Mouse (Mus musculus) urinary bladder, adult 18-20 months (tissue): Measurements from ENCODE around the gene Gm4744.
"Not testable (repeated sequence)": the region's sequence is repeated elsewhere in the genome, so short reads cannot be mapped to it uniquely, and the experiment has no call there.

Source experiments
- DNase-seq, 2 experiments: peaks; one replicate each; pipeline ENCODE4 v3.0.0; 2022; ENCODE audit warnings: low spot score in 2 of 2, mixed read lengths in 2 of 2

Gm4744 gene

DNA sequence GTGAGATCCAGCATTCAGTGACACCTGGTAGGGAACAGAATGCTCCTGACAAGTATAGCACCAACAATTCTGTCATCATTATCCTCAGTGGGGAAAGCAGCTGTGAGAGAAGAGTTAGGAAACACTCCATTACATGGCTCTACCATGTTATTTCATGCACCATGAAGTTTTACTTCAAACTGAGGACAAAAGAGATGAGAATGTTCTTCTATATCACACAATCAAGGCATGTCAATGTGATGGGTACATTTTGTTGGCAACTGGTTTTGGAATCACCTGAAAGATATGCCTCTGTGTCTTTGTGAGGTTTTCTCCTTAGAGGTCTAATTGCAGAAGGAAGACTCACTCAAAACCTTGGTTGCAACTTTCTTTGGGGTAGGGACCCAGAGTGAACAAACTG lies at the start of gene Gm4744:
Gm4744 (minus strand) TSS at position 101 of the 400 bp plus-strand sequence.
- no peak for DNase-seq

DNA sequence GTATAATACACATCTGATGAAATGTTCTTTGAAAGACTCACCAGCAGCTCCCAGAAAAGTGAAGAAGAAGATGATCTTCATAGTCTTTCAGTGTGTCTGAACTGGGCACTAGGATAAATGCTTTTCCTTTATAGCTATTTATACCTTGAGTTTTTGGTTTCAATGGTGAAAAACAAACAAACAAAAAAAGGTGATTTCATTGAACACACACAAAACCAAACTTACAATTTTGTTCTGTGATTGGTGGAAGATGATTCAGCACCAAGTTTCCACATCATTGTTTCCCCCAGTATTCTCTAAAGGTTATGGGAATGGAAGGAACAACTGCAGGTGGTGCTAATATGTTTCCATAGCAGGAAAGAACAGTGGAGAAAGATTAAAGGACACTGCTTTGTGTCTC lies 47.7 kb upstream of the Gm4744 start, which contains the start of gene Gm2663:
Gm2663 (minus strand) TSS at position 101 of the 400 bp plus-strand sequence.
- not testable (repeated sequence) for DNase-seq

DNA sequence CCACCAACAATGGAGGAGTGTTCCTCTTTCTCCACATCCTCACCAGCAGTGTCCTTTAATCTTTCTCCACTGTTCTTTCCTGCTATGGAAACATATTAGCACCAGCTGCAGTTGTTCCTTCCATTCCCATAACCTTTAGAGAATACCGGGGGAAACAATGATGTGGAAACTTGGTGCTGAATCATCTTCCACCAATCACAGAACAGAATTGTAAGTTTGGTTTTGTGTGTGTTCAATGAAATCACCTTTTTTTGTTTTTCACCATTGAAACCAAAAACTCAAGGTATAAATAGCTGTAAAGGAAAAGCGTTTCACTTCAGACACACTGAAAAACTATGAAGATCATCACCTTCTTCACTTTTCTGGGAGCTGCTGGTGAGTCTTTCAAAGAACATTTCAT lies 12.8 kb upstream of the Gm4744 start, which contains the start of gene 1810009J06Rik:
1810009J06Rik (plus strand) TSS at position 301 of the 400 bp plus-strand sequence.
- DNase-seq: not testable (repeated sequence)

DNA sequence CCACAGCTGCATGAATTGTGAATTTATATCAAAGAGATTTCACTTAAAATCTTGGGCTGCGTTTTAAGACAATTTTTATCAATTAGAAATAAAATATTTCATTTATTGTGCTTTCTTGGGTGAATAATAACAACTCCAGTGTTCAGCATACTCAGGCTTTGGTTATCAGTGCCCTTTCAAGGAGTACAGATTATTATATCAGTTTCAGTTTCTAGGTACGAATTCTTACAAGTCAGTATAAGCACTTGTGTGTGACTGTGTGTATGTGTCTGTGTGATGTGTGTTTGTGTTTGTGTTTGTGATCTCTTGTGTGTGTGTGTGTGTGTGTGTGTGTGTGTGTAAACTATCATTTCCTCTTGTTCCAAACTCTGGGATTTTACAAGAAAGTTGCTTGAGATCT lies 2.0 kb upstream of the Gm4744 start:
- DNase-seq: no peak

DNA sequence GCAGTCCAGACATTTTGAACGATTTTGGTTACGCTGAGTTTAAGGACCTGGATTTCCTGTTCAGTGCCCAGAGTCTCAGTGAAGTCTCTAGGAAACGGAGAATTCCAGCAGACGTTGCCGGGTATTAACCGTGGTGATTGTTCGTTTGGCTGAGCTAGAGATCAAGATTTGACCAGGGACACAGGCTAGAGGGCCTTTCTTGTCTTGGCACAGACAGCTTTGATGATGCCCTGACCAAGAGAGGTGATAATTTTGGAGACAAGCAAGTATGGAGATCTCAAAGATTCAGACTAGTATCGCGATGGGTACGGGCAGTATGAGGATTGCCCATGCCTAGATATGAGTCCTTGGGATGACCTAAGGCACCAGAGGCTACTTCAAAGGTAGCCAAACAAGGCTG lies 11.2 kb downstream of the Gm4744 start, which contains the start of gene 1700074P13Rik:
1700074P13Rik (minus strand) TSS at position 101 of the 400 bp plus-strand sequence.
- DNase-seq: no peak

DNA sequence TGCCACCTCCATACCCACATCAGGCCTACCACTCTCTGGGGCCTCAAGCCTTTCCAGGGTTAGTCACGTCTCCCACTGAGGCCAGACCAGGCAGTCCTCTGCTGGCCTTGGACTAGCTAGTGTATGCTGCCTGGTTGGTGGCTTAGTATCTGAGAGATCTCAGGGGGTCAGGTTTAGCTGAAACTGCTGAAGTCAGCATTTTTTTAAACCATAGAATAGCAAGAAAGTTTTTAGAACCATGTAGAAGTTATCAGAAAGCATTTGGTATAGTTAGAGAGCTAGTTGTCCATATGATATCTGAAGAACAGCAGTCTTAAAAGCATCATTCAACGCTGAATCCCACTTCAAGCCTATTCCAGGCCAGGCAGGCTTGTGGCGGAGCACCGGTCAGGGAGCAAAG lies 31.7 kb downstream of the Gm4744 start:
- no peak for DNase-seq

DNA sequence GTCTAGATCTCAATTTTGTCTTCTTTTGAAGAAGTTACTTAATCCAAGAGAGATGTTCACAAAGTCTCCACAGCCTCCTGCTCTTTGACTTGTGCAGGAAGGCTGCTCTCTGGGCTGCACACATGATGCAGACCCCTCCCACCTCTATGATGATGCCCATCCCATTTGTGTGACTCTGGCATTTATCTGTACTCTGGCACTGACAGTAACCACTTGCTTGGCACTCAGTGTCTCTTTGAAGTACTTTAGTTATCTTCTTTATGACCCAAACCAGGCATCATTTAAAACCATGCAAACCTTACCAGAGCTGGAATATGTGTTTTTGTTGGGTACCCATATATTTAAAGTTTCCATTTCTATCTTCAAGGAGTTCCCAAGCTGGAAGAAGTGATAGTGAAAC lies 51.4 kb downstream of the Gm4744 start, which contains the start of gene Prss58:
Prss58 (minus strand) TSS at position 101 of the 400 bp plus-strand sequence.
- DNase-seq: no peak
